Mouse (Mus musculus) liver, adult 2 months (tissue): ENCODE data around the gene Pank1.

Experiments
- CTCF ChIP-seq: fragments of 200-500 bp; IDR thresholded peaks from 2 replicates; pipeline ENCODE4 v1.5.1; 2011; ENCODE audit warnings: low read depth, low read length, control low read depth
- POLR2A ChIP-seq: fragments of 200-500 bp; IDR thresholded peaks from 2 replicates; pipeline ENCODE4 v1.6.1; 2011; ENCODE audit warnings: low read length, control low read depth; ENCODE audit not compliant: insufficient read depth; ENCODE audit errors: extremely low read depth

- TF ChIP-seq POLR2A (no peak), CTCF (no peak)
Measured at GRCm38 (mm10) chr19:34901266-34901665, 22.0 kb upstream of the Pank1 start.
